Mouse (Mus musculus) stomach, embryonic 16.5 days (tissue): ENCODE results near the gene Chrna10. TPM values are rescaled to one million over a fixed set of nuclear protein-coding genes. Genes with fewer than 3 reads are reported as not detected.

Experiments used
- ATAC-seq: fragments of 200-750 bp; cut with Nextera tagmentation; 2 replicates; pipeline ENCODE4 v1.8.0; 2017; ENCODE audit warnings: moderate number of reproducible peaks, moderate TSS enrichment; ENCODE audit not compliant: insufficient read depth, low FRiP score
- H3K27ac ChIP-seq: fragments of 300-500 bp; sonication (generic); 2 replicates; pipeline ENCODE4 v1.5.1; 2014; ENCODE audit warnings: low read length
- H3K27me3 ChIP-seq: fragments of 300-500 bp; sonication (generic); 2 replicates; pipeline ENCODE4 v1.6.1; 2014; ENCODE audit warnings: low read length, control low read depth, mixed read lengths; ENCODE audit not compliant: control insufficient read depth, insufficient read depth
- H3K36me3 ChIP-seq: fragments of 300-500 bp; sonication (generic); 2 replicates; pipeline ENCODE4 v1.6.1; 2014; ENCODE audit warnings: low read length; ENCODE audit not compliant: control insufficient read depth, insufficient read depth
- H3K4me1 ChIP-seq: fragments of 300-500 bp; sonication (generic); 2 replicates; pipeline ENCODE4 v1.6.1; 2014; ENCODE audit warnings: low read length, control low read depth, mixed read lengths; ENCODE audit not compliant: control insufficient read depth, insufficient read depth
- H3K4me2 ChIP-seq: fragments of 300-500 bp; sonication (generic); 2 replicates; pipeline ENCODE4 v1.6.1; 2014; ENCODE audit warnings: low read depth, low read length, mixed read lengths
- H3K4me3 ChIP-seq: fragments of 300-500 bp; sonication (generic); replicated peaks from 2 replicates; pipeline ENCODE4 v1.5.1; 2014; ENCODE audit warnings: mild to moderate bottlenecking, low read length
- H3K9ac ChIP-seq: fragments of 300-500 bp; sonication (generic); 2 replicates; pipeline ENCODE4 v1.6.1; 2014; ENCODE audit warnings: low read length
- H3K9me3 ChIP-seq: fragments of 300-500 bp; sonication (generic); replicated peaks from 2 replicates; pipeline ENCODE4 v1.6.1; 2016; ENCODE audit warnings: low read length, control low read depth; ENCODE audit not compliant: control insufficient read depth
- WGBS: fragments of 180-500 bp; shearing (Covaris S2); extraction: QIAGEN DNeasy Blood & Tissue Kit; methylation state at CpG from one replicate; pipeline ENCODE4 v1.1.7; 2014; 5-methylcytosine and 5-hydroxymethylcytosine counted together
- polyA plus RNA-seq: library from polyadenylated mRNA; unstranded; fragments of >200 nt; fragmentation: Nextera tagmentation; extraction: Ambion mirVana; gene quantifications from 2 replicates; pipeline ENCODE4 v1.2.1, GENCODE M21; 2015

The Chrna10 gene
- polyA plus RNA-seq, 1 experiment from 2014 or later: not detected

GRCm38 (mm10) chr7:102109171-102109570 lies 7.5 kb downstream of the Chrna10 start, which contains the start of gene Art5:
Gene Art5, minus strand, starts transcription at chr7:102109489.
- H3K27me3 ChIP-seq: no peaks in the 10 kb centered on the region
- H3K36me3 ChIP-seq: no peaks in the 10 kb centered on the region
- peaks cover 7% of the 10 kb centered on the region; the same call in 1 of the 2 replicates for H3K4me1 ChIP-seq
- H3K9me3 ChIP-seq: no peaks in the 10 kb centered on the region
- H3K4me3 ChIP-seq: no peak within 1 kb of the TSS
- no peak within 1 kb of the TSS for H3K9ac ChIP-seq
- no peak within 1 kb of the TSS for H3K4me2 ChIP-seq
- no peak within 1 kb of the TSS for H3K27ac ChIP-seq
- WGBS: 74% methylated on average over 7 of the region's 7 CpGs
- no peak for ATAC-seq

- whole genome bisulfite sequencing: 79% methylated on average over 1 of the region's 1 CpGs
- H3K4me3 ChIP-seq: no peak overlapping the region
- no peak overlapping the region for H3K4me2 ChIP-seq
- peaks cover 7% of the 10 kb centered on the region; the same call in 1 of the 2 replicates for H3K4me1 ChIP-seq
- no peaks in the 10 kb centered on the region for H3K36me3 ChIP-seq
- no peaks in the 10 kb centered on the region for H3K9me3 ChIP-seq
- H3K9ac ChIP-seq: no peak overlapping the region
- ATAC-seq: no peak
- no peaks in the 10 kb centered on the region for H3K27me3 ChIP-seq
- no peak overlapping the region for H3K27ac ChIP-seq
Measured at GRCm38 (mm10) chr7:102108206-102108605, 8.4 kb downstream of the Chrna10 start.

- Histone ChIP-seq H3K9me3 (no peaks in the 10 kb centered on the region), H3K4me2 (peak overlapping the region; percentile 60), H3K4me1 (peaks cover 7% of the 10 kb centered on the region; the same call in 1 of the 2 replicates), H3K27me3 (no peaks in the 10 kb centered on the region), H3K4me3 (peak overlapping the region; percentile 39), H3K9ac (peak overlapping the region; percentile 67), H3K36me3 (no peaks in the 10 kb centered on the region), H3K27ac (no peak overlapping the region)
- WGBS: 14% methylated on average over 23 of the region's 23 CpGs
- ATAC-seq: 0 out of 2 replicates have a peak, but pooled peaks have one; percentile 11
Measured at GRCm38 (mm10) chr7:102106700-102107141, 9.9 kb downstream of the Chrna10 start.

GRCm38 (mm10) chr7:102104126-102104525 lies 12.5 kb downstream of the Chrna10 start:
- Histone ChIP-seq H3K36me3 (no peaks in the 10 kb centered on the region), H3K9ac (no peak overlapping the region), H3K27me3 (no peaks in the 10 kb centered on the region), H3K4me2 (no peak overlapping the region), H3K27ac (no peak overlapping the region), H3K9me3 (no peaks in the 10 kb centered on the region), H3K4me3 (no peak overlapping the region), H3K4me1 (peaks cover 13% of the 10 kb centered on the region)
- WGBS: 50% methylated on average over 5 of the region's 5 CpGs
- ATAC-seq: no peak

- WGBS: 78% methylated on average over 2 of the region's 2 CpGs
- no peak for ATAC-seq
- no peaks in the 10 kb centered on the region for H3K27me3 ChIP-seq
- H3K4me3 ChIP-seq: no peak overlapping the region
- no peaks in the 10 kb centered on the region for H3K36me3 ChIP-seq
- no peaks in the 10 kb centered on the region for H3K9me3 ChIP-seq
- no peak overlapping the region for H3K9ac ChIP-seq
- H3K4me2 ChIP-seq: no peak overlapping the region
- H3K4me1 ChIP-seq: peaks cover 13% of the 10 kb centered on the region
- H3K27ac ChIP-seq: no peak overlapping the region
Measured at GRCm38 (mm10) chr7:102103555-102103954, 13.1 kb downstream of the Chrna10 start.

GRCm38 (mm10) chr7:102102696-102103095 lies 13.9 kb downstream of the Chrna10 start:
- no peak for ATAC-seq
- no peaks in the 10 kb centered on the region for H3K9me3 ChIP-seq
- peaks cover 13% of the 10 kb centered on the region for H3K4me1 ChIP-seq
- no peak overlapping the region for H3K4me3 ChIP-seq
- no peak overlapping the region for H3K4me2 ChIP-seq
- H3K27ac ChIP-seq: no peak overlapping the region
- H3K9ac ChIP-seq: no peak overlapping the region
- 44% methylated on average over 6 of the region's 6 CpGs for WGBS
- H3K36me3 ChIP-seq: no peaks in the 10 kb centered on the region
- H3K27me3 ChIP-seq: no peaks in the 10 kb centered on the region

GRCm38 (mm10) chr7:102102241-102102640 lies 14.4 kb downstream of the Chrna10 start:
- 48% methylated on average over 8 of the region's 8 CpGs for WGBS
- H3K9me3 ChIP-seq: no peaks in the 10 kb centered on the region

GRCm38 (mm10) chr7:102101487-102101886 lies 15.1 kb downstream of the Chrna10 start, which contains the start of gene Art1:
Gene Art1, plus strand, starts transcription at chr7:102101743.
- H3K4me2 ChIP-seq: no peak within 1 kb of the TSS
- H3K27ac ChIP-seq: no peak within 1 kb of the TSS
- ATAC-seq: no peak

More at GRCm38 (mm10) chr7:102102241-102102640, 14.4 kb downstream of the Chrna10 start:
- no peak for ATAC-seq
- Histone ChIP-seq H3K27me3 (no peaks in the 10 kb centered on the region), H3K36me3 (no peaks in the 10 kb centered on the region), H3K4me2 (no peak overlapping the region), H3K9ac (no peak overlapping the region), H3K27ac (no peak overlapping the region), H3K4me3 (no peak overlapping the region), H3K4me1 (peaks cover 13% of the 10 kb centered on the region)

GRCm38 (mm10) chr7:102100868-102101267 lies 15.8 kb downstream of the Chrna10 start:
- H3K9ac ChIP-seq: no peak overlapping the region
- H3K9me3 ChIP-seq: no peaks in the 10 kb centered on the region
- no peak overlapping the region for H3K27ac ChIP-seq
- no peak overlapping the region for H3K4me2 ChIP-seq
- ATAC-seq: no peak
- no peaks in the 10 kb centered on the region for H3K36me3 ChIP-seq
- 62% methylated on average over 5 of the region's 5 CpGs for WGBS
- H3K4me3 ChIP-seq: no peak overlapping the region
- H3K27me3 ChIP-seq: no peaks in the 10 kb centered on the region
- H3K4me1 ChIP-seq: peaks cover 6% of the 10 kb centered on the region

More at GRCm38 (mm10) chr7:102101487-102101886, 15.1 kb downstream of the Chrna10 start, which contains the start of gene Art1:
- H3K36me3 ChIP-seq: no peaks in the 10 kb centered on the region
- 69% methylated on average over 5 of the region's 5 CpGs for WGBS
- H3K9me3 ChIP-seq: no peaks in the 10 kb centered on the region
- no peaks in the 10 kb centered on the region for H3K27me3 ChIP-seq
- no peak within 1 kb of the TSS for H3K4me3 ChIP-seq
- H3K9ac ChIP-seq: no peak within 1 kb of the TSS
- peaks cover 6% of the 10 kb centered on the region for H3K4me1 ChIP-seq
